Mouse (Mus musculus) frontal cortex, postnatal 14 days (tissue): ENCODE data around the gene Ctsc.
A peak's percentile ranks its signal among the peaks of the same experiment; 100 is the strongest.

Source experiments
- DNase-seq, 2 experiments: peaks; one replicate each; pipeline ENCODE4 v3.0.0; 2022; ENCODE audit warnings: low spot score in 2 of 2

Gene Ctsc

DNA sequence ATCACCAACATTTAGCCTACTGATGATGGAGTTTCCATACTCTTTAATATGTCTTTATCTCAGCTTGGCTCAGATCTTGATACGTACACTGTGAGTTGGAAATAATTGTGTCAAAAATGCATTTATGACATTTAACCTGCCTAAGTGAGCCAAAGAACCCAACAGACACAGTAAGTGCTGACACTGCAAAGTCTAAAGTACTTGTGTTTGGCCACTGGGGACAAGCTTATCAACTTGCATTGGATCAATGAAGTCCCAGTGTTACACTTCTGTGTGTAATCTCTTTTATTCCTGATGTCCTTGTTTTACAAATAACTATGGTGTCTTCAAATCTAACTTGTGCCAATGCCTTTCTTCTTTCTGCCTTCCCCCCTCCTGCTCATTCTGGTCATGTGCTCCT lies 18.1 kb downstream of the Ctsc start:
- no peak for DNase-seq

DNA sequence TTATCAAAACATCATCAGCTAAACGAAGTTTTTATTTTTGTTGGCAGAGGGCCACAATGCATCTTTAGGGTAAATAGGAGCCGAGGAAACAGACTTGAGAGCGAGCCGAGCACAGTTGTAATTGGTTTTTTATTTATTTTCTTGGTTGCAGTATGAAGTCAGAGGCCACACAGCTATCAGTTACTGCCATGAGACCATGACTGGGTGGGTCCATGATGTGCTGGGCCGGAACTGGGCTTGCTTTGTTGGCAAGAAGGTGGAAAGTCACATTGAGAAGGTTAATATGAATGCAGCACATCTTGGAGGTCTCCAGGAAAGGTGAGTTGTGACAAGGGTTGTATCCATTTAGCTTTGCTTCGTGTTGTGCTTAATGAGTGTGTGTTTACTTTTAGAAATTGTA lies 19.0 kb downstream of the Ctsc start:
- no peak for DNase-seq

DNA sequence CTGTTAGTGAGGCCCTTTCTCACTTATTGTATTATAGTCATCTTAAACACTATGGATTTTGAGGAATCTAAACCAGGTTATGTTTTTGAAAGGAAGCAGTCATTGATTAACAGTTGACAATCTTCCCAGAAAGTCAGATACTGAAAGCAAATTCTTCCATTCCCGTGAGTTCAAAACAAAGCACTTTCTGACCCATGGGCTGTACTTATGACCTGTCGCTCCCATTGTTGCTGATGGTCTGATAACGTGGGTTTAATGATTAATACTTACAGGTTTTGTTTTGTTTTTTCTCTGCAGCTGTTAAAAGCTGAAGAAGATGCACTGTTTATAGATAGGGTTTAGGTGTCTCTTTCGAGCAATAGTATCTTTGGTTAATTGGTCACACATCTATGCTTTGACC lies 27.9 kb downstream of the Ctsc start:
- DNase-seq, result no peak

DNA sequence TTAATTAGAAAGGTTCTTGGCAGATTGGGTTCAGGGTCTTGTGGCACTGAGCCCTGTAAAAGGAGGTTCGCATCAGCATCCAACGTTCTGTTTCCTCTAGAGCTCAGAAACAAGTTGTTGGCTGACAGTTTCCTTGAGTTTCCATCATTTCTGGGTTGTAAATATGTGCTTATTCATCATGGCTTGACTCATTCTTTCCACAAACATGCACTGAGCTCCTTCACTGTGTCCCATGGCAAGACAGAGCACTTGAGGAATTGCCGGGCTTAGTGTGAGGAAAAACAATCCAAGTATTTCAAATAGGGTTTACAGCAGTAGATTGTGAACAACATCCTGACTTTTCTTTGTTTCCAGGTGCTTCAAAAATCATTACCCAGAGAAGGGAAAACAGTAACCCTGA lies 28.8 kb downstream of the Ctsc start:
- no peak for DNase-seq

DNA sequence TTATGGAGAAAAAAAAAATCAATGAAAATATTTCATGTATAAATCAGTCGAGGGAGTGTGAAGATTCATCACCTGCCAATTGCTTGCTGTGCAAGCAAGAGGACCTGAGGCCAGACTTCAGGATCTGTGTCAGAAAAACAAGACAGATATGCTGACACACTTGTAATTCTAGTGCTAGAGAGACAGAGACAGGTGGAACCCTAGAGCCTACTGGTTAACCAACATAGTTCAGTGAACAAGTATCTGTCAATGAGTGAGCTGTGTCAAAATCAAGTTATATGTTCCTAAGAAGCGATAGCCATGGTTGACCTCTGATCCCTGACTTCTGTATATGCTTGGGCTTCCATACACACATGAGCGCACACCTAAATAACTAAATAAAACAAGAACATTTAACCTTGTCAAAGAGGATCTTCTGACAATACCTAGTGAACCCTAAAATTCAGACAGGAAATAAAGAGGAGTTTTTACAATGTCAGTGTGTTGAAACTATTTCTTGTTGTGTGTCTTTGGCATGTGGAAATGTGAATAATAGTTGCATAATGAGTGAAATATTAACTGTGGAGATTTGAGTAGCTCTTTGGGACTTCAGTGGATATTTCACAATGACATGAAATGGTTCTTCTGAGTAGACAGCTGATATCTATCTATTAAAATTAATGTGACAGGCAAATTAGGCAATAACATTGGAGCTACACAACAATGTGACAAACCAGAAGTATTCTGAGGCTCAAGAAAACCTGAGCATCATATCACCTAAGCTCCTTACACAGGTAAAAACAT lies 32.7 kb downstream of the Ctsc start:
- no peak for DNase-seq

DNA sequence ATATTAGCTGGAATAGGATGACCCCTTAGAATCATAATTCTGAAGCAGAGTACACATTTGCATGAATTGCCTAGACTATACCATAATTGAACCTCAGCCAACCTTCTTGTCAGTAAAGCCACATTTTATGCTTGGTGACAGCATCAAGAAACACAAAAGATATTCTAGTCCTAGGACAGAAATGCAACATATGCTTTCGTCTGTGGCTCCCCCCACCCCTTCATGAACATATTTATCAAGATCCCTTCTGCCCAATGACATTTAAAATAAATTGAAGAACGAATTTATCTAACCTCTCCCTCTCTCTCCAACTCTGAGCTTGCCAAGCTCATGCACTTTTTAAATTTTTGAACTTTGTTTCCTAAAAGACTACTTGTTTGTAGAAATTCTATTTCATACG lies 38.5 kb downstream of the Ctsc start:
- no peak for DNase-seq

DNA sequence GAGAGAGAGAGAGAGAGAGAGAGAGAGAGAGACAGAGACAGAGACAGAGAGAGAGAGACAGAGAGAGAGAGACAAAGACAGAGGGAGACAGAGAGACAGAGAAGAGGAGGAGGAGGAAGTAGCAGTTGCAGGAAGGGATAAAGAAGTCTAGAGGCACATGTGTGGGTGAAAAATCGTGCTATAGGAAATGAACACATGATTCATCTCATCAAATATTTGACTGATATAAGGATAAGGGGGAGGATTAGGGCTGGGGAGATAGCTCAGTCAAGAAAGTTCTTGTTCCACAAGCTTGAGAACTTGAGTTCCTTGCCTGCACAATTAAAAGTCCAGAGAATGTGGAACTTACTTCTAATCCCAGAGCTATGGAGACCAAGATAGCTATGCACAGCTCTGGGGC lies 40.6 kb downstream of the Ctsc start:
- no peak for DNase-seq

DNA sequence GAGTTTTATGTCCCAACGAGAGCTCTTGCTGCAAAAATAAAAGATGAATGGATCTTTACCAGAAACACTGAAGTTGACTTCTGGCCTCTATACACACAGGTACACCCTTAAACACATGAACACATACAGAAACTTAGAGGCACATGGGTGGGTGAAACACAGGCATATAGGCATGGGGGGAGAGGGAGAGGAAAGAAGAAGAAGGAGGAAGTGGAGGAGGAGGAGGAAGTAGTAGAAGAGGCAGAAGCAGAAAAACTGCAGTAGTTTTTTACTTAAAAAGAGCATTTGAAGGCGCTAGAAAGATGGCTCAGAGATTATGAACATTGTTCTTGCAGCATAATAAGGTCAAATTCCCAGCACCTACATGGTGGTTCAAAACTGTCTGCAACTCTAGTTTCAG lies 41.0 kb downstream of the Ctsc start:
- no peak for DNase-seq

DNA sequence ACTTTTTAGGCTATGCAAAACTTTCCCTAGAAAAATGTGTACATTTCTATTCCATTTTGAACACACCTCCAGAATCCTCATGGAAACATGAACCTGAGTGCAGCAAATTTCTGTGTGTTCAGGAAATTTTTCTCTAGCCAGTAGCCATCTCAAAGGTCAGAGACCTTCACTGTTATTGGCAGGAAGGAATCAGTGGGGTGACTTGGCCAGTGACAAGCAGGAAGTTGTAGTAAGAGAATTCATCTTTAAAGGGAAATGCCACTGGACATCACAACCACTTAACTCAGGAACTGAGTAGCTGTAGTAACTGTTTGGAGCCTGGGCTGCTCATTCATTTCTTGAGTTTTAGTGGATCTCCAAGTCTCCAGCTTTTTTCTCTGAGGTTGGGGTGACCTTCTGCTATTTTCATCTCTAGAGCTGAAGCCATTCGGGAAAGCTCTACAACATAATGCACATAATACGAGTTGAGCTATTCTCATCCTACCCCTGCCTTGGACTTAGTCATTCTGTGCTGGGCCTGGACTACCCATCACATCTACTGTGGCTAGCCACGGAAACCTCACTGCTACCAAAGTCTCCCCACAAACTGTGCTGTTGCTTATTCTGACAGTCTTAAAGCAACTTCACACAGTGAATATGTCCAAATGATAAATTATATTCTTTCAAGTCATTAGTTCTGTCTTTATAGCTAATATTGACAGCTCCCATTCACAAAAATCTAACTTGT lies 41.7 kb downstream of the Ctsc start:
- DNase-seq, result no peak

DNA sequence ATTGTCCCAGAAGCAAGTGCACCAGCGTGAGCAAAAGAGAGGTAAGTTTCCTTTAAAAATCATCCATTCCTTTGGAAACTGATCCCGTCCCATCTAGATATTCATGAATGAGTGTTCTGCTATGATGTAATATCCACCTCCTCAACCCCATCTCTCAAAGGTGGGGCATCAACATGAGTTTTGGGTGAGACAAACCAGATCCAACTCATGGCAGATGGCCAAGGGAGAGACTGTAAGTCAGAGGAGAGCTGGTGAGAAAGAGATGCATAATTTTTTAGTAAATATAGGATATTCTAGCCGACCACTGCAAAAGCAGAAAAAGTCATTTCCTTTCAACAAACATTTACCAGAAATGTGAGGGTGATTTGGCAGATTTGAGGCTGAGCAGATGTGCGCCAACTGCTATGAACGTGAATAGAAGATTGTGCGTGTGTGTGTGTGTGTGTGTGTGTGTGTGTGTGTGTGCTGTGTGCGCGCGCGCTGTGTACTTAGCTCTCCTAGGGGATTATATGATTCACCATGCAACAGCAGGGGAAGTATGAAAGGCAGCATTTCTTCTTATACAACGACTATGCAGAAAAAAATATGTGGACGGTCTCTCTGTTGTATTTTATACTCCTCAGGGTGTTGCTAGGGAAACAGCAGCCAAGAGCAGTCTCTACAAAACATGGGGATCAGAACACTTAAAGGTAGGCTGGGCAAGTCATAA lies 42.9 kb downstream of the Ctsc start:
- DNase-seq, result peak; percentile 24 to 26

DNA sequence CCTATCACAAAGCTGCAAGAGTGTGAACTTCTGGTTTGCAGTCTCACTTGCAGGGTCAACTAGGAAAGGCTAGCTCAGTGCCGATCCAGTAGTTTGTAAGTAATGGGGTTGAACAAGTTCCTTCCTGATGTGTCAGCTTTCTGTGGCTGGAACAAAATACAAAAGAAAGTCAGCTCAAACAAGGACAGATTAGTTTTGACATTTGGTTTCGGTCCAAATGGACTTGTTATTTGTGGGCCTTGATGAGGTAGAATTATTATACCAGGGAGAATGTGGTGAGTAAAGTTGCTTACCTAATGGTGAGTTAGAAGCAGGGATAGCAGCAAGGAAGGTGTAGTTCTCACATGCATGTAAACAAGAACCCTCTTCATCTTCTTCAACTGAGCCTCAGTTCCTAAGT lies 44.5 kb downstream of the Ctsc start:
- DNase-seq, result no peak

DNA sequence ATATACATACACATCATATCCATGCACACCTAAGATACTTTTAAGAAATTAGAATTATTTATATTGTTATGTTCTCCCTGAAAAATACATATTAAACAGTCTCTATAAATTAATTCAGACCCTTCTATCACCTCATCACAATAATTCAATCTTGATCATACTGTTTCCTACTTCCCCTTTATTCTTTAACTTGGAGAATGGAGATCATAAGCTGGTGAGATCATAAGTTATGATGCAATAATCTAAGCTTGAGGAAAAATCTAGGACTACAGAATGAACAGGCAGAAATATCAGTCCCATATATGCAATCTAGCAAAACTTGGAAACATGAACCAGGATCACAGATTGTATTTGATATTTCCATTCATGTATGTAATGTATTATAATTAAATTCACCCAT lies 49.6 kb downstream of the Ctsc start:
- DNase-seq, result no peak

DNA sequence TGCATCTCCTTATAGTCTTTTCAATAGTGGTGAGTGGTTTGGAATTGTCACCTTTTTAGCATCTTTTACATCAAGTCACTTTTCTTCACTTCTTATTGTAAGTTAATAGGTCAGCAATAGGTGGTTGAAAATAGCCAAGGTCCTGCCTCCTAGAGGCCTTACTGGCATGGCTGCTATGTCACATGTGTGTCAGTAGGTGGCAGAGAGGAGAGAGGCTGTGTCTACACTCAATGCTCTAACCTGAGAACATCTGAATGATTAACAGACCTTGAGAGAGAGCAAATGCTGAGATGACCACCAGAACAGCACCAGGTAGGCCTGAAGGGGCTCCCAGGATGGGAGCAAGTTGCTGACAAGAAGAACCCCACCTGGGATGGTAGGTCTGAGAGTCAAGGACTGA lies 65.9 kb downstream of the Ctsc start:
- DNase-seq, result no peak

DNA sequence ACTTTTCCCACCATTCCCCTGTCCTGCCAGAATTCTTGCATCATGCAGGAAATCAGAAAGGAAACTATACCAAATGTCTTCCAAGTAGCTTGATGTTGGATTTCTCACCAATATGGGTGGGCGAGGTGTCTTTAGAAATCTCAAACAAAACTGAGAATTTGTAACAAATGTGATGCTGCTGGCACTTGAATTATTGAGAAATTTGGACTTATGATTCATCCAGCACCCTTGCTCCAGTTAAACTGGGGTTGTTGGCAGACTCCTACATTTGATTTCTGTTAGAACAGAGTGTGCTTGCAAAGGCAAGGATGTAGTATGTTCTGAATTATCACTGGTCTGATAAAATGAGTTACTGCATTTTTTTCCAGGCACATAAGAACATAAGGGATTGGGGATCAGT lies 68.2 kb downstream of the Ctsc start:
- DNase-seq, result no peak

DNA sequence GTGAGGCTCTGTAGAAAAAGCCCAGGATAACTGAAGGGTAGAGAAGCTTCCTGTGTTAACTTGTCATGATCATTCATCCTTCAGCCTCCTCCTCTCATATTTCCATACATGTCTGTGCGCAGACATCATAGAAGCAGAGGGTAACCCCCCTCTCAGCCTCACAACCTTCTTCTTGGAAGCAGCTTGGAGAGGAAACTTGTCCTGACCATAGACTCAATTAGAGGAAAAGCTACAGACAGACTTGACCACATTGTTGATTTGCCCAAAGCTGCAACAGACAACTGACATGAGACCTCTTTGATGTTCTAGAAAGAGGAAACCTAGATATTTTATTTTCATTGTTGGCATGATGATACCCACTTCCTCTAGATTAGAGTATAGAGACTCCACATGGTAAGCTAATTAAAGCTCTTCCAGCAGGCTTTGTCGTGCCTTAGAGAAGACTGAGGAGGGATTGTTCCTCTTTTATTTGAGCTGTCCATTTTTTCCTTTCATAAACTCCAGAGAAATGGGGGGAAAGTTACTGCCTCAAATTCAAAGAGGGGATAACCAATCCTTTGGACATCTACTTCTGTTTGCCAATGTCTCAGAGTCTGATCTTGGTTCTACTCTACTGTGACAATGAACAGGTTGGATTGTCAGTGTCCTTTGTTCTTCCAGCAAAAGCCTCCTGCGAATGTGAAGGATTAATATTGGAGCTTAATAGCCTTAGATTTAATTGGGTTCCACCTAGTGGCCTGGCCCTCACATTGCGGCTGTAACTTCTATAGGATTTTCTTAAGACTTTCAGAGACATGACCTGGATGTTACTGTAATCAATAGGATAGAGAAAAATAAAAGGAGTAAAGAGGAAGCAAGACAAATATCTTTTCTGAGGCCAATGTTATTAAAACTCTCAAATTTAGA lies 79.2 kb downstream of the Ctsc start:
- no peak for DNase-seq

DNA sequence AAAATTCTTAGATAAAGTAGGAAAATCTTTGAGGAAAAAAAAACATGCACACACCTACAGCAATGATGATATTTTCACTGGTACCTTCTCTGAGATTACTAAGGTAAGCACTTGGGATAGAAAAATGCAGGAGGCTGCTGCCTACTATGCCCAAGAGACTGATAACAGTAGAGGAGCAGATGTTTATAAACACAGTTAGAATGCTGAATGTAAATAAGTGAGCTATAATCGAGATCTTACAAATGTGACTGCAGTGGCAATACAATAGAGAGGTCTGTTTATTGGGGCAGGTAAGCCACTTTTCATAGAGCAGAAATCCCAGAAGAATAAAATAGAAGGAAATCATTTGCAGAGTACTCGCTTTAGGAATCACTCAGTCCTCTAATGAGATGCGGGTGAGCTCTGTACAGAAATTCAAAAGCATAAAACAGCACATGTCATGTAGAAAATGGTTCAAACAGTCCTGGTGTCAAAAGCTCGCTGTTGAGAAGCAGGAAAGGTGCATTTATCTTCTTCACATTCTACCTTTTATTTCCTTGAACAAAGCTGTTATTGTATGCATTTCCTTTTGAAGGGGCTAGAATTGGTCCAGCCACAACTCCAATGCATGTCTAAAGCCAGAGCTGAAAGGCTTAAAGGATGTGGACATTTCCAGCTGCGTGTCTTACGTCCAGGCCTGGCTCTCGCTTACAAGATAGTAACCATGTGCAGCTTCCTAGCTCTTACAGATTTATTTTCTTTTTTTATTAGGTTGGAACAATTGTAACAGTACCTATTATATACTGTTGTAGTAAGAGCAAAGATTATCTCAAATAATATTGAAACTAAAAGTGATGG lies 80.4 kb downstream of the Ctsc start:
- no peak for DNase-seq
